Mouse (Mus musculus) thymus, postnatal 25 days (tissue): ENCODE data around the gene Greb1.
A peak's percentile ranks its signal among the peaks of the same experiment; 100 is the strongest.
"Not testable (repeated sequence)": the region's sequence is repeated elsewhere in the genome, so short reads cannot be mapped to it uniquely, and the experiment has no call there.

Experiments
- DNase-seq: peaks from one replicate; pipeline ENCODE4 v3.0.0; 2022

The Greb1 gene

DNA sequence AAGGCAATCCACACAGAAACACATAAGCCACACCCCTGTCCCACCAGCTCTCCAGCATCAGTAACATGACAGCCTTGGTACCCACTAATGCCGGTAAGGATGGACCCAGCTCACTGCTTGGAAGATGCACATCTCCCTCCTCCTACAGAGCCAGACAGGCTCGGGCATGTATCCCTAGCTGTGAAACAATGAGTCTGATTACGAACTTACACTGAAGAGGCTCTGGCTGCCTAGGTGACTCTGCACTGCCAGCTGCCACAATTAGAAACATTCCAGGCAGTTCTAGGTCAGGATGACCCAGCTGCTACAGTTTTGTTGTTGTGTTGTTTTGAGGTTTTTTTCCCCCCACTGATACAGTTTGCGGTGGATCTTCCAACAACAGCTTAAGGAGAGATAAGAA lies 40.4 kb downstream of the Greb1 start:
- DNase-seq: no peak

- peak; percentile 69 for DNase-seq
Measured at GRCm38 (mm10) chr12:16754311-16754710, 46.4 kb downstream of the Greb1 start.

DNA sequence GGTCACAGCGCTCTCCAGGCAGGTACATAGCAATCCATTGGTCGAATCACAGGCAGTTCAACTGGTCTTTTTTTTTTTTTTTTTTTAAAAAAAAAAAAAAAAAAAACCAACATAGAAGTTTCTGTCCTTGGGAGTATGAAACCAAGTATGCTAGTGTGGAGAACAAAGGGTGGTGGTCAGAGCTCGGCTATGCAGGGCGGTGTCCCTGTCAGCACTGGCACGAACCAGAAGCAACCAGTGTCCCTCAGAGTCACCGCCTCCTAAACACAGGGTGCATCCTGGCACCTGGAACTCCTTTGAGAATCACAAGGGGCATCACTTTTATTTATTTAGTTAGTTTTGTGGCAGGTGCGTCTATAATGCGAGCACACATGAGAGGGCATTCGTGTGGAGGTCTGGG lies 47.1 kb downstream of the Greb1 start:
- no peak for DNase-seq

GRCm38 (mm10) chr12:16753110-16753509 lies 47.6 kb downstream of the Greb1 start:
- no peak for DNase-seq

DNA sequence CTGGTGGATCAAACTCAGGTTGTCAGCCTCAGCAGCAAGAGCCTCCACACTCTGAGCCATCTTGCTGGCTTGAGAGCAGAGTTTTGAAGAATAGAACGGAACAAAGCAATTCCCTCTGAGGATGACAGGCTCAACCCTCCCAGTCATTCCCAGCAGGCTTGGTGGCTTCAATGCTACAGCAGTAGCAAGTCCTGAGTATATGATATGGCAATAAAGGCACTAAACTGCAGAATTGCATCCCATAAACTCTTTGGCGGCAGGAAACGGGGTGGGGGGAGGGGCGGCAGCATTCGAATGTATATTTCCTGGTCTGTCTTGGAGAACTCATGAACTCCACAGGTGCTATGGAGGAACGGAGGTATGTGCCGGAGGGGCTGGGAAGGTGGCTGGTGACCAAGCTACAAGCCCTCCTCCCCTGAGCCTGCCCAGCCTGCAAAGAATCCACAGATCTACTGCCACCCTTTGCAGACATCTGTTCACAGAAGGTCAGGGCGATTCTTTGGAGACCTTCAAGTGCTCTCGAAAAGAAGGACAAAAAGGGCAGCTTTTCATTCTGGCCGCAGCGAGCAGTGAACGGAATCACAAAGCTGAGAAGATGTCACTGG lies 48.3 kb downstream of the Greb1 start:
- no peak for DNase-seq

GRCm38 (mm10) chr12:16751609-16752008 lies 49.1 kb downstream of the Greb1 start:
- no peak for DNase-seq

- DNase-seq: peak; percentile 54
Measured at GRCm38 (mm10) chr12:16740059-16740458, 60.6 kb downstream of the Greb1 start.

DNA sequence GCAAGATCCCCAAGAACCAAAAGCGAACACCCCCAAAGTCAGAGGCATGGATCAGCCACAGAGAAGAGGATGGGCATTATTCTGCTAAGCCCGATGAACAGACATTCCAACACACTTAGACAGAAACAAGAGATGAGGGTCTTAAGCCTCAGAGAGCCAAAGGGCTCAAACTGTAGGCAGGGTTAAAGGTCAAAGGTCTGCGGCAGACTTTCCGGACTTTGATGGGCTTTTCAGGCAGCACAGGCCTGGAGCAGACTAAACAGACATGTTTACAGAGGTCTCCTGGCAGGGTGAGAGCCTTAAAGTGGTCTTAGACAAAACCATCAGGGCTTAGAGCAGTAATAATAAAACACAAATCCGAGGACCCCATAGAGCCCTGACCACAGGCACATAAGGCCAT lies 63.4 kb downstream of the Greb1 start:
- no peak for DNase-seq

GRCm38 (mm10) chr12:16734698-16735097 lies 66.0 kb downstream of the Greb1 start:
- no peak for DNase-seq

GRCm38 (mm10) chr12:16734009-16734408 lies 66.7 kb downstream of the Greb1 start:
- DNase-seq: no peak

DNA sequence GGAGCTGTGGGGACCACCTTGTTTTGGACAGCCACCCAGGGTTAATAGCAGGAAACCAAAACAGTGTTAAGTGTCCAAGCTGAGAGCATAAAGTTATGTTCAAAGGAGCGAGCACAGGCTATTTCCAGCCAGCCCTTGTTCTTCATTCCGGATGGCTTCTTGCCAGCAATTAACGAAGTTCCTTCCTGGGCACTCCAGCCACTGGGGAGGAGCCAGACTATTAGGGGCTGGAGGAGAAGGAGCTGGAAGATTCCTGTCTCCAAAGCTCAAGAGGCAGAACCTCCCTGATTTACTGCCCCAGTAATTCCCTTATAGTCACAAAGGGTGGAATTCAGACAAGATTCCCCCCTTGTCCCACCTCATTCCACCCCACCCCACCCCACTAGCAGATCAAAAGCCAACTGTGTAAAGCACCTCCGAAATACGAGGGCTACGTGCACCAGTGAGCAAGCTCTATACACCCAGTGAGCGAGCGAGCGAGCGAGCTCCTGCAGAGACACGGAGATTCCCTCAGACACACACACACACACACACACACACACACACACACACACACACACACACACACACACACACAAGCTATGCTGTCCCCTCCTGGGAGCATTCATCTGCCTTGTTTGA lies 69.5 kb downstream of the Greb1 start:
- no peak for DNase-seq

DNA sequence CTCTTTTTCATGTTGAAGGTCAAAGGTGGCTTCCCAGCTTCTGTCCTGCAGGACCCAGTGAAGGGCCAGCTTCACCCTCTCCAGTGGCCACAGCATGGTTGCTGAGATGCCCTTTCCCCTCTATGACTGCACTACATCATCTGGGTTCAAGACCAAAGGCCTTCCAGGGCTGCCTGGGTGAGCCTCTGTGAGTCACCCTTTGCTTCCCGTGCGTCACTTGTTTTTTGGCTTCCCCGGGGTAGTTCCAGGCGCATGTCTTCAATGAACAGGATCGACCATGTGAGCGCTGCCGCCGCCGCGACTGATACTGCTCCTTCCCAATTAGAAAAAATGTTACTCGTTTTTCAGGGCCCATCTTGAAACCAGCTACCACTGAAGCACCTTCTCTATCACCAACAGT lies 70.5 kb downstream of the Greb1 start:
- no peak for DNase-seq

DNA sequence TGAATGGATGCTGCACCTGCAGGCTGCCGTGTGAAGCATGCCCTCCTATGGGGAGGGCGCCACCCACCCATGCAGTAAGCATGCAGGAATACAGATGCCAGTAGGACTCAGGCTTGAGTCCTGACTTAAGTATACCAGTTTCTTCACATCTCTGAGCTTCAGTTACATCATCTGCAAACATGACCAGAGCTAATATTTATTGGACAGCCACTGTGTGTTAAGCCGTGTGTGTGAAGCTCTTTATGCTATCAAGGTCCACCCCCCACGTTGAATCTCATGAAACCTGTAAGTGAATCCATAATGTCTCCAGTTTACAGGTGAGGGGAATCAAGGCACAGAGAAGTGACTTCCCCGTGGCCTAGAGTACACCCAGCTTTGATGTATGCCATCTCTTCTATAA lies 72.5 kb downstream of the Greb1 start:
- DNase-seq: no peak

DNA sequence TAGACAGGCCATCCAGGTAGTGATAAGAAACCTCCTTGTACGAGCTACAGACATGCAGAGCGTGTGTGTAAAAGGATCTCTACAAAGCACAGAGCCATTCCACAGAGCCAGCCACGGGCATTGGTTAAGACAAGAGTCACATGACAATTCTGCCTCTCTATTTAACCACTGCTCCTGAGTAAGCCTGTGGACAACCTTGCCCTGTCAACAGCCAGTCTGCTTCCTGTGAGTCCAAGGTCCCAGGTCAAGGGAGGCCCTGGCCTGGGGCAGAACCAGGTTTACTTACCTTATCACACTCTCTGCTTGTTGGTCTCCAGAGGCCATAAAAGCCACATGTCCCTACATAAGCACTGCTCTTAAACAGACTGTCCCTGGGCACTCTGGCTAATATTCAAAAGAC lies 74.5 kb downstream of the Greb1 start:
- no peak for DNase-seq

DNA sequence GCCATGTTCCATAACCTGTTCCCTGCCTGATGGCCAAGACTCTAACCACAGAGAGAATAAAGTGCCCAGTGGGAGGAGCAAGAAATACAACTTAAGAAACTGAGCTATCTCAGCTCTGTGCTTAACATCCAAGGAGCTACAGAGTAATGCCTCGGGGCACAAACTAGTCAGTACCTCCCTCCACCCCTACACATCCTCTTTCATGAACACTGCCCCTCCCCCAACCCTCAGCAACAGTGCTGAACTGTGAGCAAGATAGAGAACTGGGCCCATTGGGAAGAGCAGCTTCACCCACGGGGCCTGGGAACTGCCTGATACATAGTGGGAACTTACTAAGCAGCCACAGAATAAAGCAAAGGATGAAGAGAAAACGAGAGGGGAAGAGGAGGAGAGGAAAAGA lies 77.1 kb downstream of the Greb1 start:
- peak; percentile 21 for DNase-seq

- DNase-seq: peak; percentile 48
Measured at GRCm38 (mm10) chr12:16718660-16719315, 81.9 kb downstream of the Greb1 start.

- DNase-seq: peak; percentile 64
Measured at GRCm38 (mm10) chr12:16717653-16718052, 83.0 kb downstream of the Greb1 start.

DNA sequence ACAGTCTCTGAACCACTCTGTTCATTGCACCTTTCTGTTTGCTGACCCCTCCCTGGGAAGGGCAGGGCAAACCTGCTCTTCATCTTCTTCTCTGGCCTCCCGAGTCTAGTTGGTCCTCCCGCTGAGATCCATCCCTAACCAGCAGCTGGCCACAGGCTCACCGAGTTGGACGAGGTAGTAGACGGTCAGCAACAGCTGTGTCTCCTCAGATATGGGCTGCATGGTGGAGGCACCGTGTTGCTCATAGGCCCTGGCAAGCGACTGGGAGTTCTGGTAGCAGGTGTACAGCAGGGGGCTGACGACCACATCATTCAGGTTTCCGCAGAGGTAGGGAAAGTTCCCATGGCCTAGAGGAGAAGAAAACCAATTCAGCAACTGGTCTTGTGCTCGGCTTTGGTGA lies 86.1 kb downstream of the Greb1 start:
- DNase-seq: no peak

DNA sequence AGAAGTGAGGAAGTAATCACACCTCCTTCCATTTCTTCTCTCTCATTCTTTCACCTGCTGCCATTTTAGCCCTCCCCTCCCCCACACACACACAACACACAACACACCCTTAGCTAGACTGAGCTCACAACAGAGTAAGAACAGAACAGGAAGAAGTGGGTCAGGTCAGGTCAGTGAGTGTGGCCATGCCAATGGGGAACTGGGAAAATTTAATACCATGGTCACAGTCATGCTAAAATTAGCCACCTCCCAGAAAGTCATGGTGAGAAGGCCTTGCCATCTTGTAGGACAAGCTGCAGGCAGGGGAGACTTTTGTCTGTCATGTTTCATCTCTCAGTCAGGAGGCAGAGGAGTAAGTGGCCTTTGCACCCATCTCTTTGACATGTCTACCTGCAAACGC lies 102.0 kb downstream of the Greb1 start:
- no peak for DNase-seq

DNA sequence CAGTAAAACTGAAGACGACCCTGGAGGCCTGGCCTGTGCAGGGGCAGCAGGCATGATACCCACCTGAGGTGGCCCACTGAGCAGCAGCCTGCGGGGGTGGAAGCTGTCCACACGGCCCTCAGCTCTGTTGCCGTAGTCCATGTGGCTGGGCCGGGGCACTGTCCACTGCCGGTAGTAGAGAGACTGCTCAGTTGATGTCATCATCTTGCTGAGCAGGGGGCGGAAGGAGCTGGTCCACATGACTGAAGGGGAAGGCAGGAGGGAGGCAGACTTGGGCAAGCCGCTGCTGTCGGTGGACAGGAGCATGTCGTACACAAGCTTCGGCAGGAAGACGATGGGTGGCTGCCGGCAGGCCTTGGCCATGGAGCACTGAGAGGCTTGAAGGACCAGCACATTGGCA lies 104.5 kb downstream of the Greb1 start:
- no peak for DNase-seq

DNA sequence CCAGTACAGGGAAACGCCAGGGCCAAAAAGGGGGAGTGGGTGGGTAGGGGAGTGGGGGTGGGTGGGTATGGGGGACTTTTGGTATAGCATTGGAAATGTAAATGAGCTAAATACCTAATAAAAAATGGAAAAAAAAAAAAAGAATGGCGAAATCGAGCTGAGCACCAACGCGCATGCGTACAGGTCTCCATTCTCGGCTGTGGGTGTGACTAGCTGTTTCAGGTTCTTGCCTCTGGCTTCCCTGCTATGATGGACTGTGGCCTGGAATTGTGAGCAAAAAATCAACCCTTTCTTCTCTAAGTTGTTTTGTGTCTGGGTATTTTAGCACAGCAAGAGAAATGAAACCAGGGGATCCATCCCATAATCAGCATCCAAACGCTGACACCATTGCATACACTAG lies 105.4 kb downstream of the Greb1 start:
- DNase-seq: not testable (repeated sequence)

DNA sequence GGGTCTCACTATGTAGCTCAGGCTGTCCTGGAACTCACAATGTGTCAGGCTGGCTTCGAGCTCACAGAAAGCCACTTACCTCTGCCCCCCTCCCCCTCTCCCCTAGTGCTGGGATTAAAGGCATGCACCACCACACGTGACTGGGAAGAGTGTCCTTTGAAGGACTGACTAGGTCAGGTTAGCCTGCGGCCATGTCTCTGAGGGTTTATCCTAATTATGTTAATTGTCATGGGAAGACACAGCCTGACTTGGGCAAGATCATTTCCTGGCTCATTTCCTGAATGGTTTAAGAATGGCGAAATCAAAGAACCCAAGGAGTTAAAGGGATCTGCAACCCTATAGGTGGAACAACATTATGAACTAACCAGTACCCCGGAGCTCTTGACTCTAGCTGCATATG lies 105.9 kb downstream of the Greb1 start:
- no peak for DNase-seq

DNA sequence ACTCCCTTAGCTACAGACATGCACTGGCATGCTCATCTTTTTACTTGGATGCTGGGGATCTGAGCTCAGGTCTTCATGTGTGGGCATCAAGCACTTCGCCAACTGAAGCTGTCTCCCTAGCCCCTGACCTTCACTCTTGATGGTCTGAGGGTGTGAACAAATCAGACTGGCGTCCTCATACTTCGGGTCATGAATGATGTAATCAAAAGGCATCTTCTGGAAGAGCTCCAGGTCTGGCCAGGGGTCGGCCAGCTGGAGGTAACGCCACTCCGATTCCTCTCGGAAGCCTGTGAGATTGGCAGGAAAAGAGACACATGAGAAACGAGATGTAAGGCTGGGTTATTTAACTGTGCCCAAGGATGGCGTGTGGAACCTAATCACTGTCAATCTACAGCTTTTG lies 110.1 kb downstream of the Greb1 start:
- DNase-seq: no peak

GRCm38 (mm10) chr12:16672246-16672645 lies 128.4 kb downstream of the Greb1 start:
- DNase-seq: no peak

- no peak for DNase-seq
Measured at GRCm38 (mm10) chr12:16669176-16669575, 131.5 kb downstream of the Greb1 start.
